Mouse (Mus musculus): Measurements from ENCODE around the gene Txlng. TPM values are rescaled to one million over a fixed set of nuclear protein-coding genes. Genes with fewer than 3 reads are reported as not detected.

Txlng gene
- polyA plus RNA-seq, 1 experiment from 2014 or later, result 20.3 TPM

DNA sequence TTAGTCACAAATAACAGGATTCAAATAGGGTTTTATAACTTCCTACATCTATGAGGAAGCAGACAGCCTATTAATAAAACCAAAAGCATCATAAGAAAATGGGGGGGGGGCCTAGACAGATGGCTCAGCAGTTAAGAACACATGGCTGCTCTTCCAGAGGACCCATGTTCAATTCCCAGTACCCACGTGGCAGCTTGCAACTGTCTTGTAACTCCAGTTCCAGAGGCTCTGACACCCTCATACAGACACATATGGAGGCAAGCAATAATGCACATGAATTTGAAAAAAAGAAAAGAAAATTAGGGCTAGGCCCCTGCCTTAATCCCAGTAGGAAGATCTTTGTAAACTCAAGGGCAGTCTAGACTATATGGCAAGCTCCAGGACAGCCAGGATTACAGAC is 40.9 kb downstream of the Txlng start:
- Histone ChIP-seq H3K9me3 (ENCODE audit: control insufficient read depth, low read length) (no peaks in the 10 kb centered on the region), H3K36me3 (ENCODE audit: control insufficient read depth, insufficient read depth, low read length) (no peaks in the 10 kb centered on the region), H3K9ac (ENCODE audit: low read depth, low read length) (no peak overlapping the region), H3K4me3 (ENCODE audit: low read depth, low read length) (no peak overlapping the region), H3K27me3 (ENCODE audit: control insufficient read depth, insufficient read depth, low read length) (no peaks in the 10 kb centered on the region), H3K4me1 (replicated peaks; ENCODE audit: control insufficient read depth, insufficient read depth, low read length) (no peaks in the 10 kb centered on the region), H3K4me2 (replicated peaks; ENCODE audit: low read depth, low read length) (no peak overlapping the region), H3K27ac (ENCODE audit: low read depth, low read length) (no peak overlapping the region)
- 68% methylated on average over 1 of the region's 1 CpGs for WGBS
- no peak for DNase-seq (ENCODE audit: low spot score)
- no peak for ATAC-seq (ENCODE audit: low FRiP score)

DNA sequence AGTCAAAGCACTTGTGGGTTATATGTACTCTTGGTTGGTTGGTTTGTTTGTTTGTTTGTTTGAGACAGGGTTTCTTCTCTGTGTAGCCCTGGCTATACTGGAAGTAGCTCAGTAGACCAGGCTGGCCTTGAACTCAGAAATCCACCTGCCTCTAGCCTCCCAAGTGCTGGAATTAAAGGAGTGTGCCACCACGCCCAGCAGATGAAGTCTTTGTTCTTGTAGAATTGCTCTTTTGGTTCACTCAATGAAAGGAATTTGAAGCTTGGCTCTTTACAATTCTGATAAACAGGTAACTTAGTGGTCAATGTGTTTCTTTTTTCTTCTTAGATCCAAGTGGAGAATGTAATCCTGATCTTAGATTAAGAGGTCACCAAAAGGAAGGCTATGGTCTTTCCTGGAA is 58.5 kb downstream of the Txlng start:
- no peaks in the 10 kb centered on the region for H3K4me1 ChIP-seq (replicated peaks; ENCODE audit: control insufficient read depth, insufficient read depth, low read length)
- no peak overlapping the region for H3K4me3 ChIP-seq (ENCODE audit: low read depth, low read length)
- DNase-seq (ENCODE audit: low spot score) (no peak), ATAC-seq (ENCODE audit: low FRiP score) (no peak)
- H3K27me3 ChIP-seq (ENCODE audit: control insufficient read depth, insufficient read depth, low read length), result no peaks in the 10 kb centered on the region
- H3K9me3 ChIP-seq (ENCODE audit: control insufficient read depth, low read length), result no peaks in the 10 kb centered on the region
- 80% methylated on average over 1 of the region's 1 CpGs for WGBS
- H3K36me3 ChIP-seq (ENCODE audit: control insufficient read depth, insufficient read depth, low read length), result no peaks in the 10 kb centered on the region
- H3K9ac ChIP-seq (ENCODE audit: low read depth, low read length), result no peak overlapping the region
- H3K27ac ChIP-seq (ENCODE audit: low read depth, low read length), result no peak overlapping the region
- no peak overlapping the region for H3K4me2 ChIP-seq (replicated peaks; ENCODE audit: low read depth, low read length)

DNA sequence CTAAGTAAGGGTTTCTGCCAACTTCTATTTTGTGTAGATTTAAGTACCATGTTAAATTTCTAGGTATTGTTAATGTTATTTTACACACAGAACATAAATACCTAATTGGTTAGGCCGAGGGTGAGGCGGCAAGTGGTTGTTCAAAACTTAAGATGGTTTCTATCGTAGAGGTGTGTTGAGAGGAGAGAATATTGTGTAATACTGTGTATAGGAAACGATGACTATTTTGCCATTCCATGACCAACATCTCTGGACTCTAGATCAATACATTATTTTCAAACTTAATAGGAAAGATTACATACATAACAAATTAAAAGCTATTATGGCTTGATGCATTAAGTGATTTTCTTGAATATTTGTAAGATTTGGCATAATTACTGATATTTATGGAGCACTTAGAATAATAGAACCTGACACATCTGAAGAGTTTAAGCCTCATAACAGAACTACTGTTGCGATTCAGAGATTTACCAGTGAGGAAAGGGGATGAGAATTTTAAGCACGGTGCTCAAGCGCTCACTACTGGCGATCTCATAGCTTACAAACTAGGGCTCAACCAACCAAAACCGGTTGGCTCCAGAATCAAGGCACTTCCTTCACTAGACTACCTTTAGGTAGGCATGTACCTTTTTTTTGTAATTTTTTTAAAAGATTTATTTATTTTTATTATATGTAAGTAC is 67.4 kb downstream of the Txlng start:
- H3K4me2 ChIP-seq (replicated peaks; ENCODE audit: low read depth, low read length), result peak overlapping the region; percentile 39
- H3K27me3 ChIP-seq (ENCODE audit: control insufficient read depth, insufficient read depth, low read length), result no peaks in the 10 kb centered on the region
- WGBS, result 59% methylated on average over 9 of the region's 9 CpGs
- H3K4me1 ChIP-seq (replicated peaks; ENCODE audit: control insufficient read depth, insufficient read depth, low read length), result no peaks in the 10 kb centered on the region
- ATAC-seq (ENCODE audit: low FRiP score) (no peak), DNase-seq (ENCODE audit: low spot score) (no peak)
- H3K27ac ChIP-seq (ENCODE audit: low read depth, low read length), result no peak overlapping the region
- H3K9ac ChIP-seq (ENCODE audit: low read depth, low read length), result 0 out of 2 replicates have a peak overlapping the region, but pooled peaks have one; percentile 73
- peak overlapping the region; percentile 58 for H3K4me3 ChIP-seq (ENCODE audit: low read depth, low read length)
- H3K36me3 ChIP-seq (ENCODE audit: control insufficient read depth, insufficient read depth, low read length), result no peaks in the 10 kb centered on the region
- H3K9me3 ChIP-seq (ENCODE audit: control insufficient read depth, low read length), result no peaks in the 10 kb centered on the region

DNA sequence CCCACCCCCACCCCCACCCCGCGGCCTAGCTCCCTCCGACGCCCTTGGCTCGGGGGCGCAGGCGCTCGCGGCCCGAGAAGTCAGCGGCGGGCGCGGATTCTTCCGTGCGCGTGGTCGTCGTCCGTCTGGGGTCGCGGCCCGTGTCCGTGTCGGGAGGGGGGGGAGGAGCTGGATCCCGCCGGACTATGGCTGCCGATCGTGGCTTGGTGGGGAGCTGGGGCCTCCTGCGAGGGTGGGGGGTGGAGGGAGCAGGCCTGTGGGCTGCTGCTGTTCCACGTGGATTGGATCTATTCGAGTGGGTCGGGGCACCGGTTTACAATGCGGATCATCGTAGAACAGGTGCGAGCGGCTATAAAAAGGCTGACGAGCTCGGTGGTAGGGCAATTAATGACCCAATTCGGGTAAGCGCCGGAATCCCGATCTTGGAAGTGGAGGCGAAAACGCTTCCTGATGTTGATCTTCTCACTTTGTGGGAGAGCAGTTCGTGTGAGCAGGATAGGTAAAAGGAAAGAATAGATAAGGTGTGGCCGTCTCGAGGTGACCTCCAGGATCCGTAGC is 68.2 kb downstream of the Txlng start:
- Histone ChIP-seq H3K9me3 (ENCODE audit: control insufficient read depth, low read length) (no peaks in the 10 kb centered on the region), H3K9ac (ENCODE audit: low read depth, low read length) (peak overlapping the region; percentile 73), H3K36me3 (ENCODE audit: control insufficient read depth, insufficient read depth, low read length) (no peaks in the 10 kb centered on the region), H3K27ac (ENCODE audit: low read depth, low read length) (peak overlapping the region; percentile 89), H3K4me2 (replicated peaks; ENCODE audit: low read depth, low read length) (peak overlapping the region; percentile 39), H3K4me3 (ENCODE audit: low read depth, low read length) (peak overlapping the region; percentile 58), H3K4me1 (replicated peaks; ENCODE audit: control insufficient read depth, insufficient read depth, low read length) (no peaks in the 10 kb centered on the region), H3K27me3 (ENCODE audit: control insufficient read depth, insufficient read depth, low read length) (no peaks in the 10 kb centered on the region)
- 21% methylated on average over 31 of the region's 50 CpGs for whole genome bisulfite sequencing
- ATAC-seq (ENCODE audit: low FRiP score), result peak; percentile 3; the same call in 1 of the 2 replicates
- peak; percentile 41 for DNase-seq (ENCODE audit: low spot score)

DNA sequence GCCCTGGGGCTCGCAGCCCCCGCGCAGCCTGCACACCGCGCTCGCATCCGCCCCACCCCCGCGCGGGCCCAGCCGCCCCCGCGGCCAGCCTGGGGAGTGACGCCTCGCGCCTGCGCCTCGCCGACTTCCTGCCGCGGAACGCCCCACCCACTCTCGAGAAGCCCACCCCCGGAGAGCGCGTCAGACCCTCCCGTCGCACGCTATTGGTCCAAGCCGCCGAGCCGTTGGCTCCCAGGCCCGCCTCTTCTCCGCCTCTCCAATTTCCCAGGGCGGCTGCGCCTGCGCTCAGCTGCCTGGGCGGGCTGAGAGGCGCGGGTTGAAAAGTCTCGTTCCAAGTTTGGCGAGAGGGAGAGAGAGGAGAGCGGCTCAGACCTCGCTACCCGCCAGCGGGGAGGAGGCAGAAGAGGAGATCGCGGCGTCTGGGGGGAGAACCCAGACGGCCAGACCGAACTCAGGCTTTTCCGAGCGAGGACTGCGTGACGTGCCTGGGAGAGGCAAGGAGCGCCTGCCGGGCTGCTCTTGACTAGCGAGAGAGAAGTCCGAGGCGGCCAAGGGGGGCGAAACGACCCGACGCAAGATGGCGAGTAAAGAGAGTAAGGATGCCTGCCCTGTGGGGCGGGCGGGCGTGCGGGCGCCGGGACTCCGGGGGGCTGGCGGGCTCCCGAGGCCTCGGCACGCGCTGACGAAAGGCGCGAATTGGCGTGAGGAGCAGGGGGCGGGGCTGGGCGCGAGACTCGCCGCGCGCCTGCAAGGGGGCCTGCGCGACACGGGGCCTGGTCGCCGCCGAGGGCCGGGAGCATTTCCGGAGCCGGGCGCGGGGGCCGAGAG is 68.9 kb downstream of the Txlng start, which contains the start of gene Rbbp7:
Rbbp7 (plus strand) TSS at position 288 of the 828 bp plus-strand sequence.
- 16% methylated on average over 44 of the region's 100 CpGs for WGBS
- H3K36me3 ChIP-seq (ENCODE audit: control insufficient read depth, insufficient read depth, low read length), result no peaks in the 10 kb centered on the region
- no peaks in the 10 kb centered on the region for H3K9me3 ChIP-seq (ENCODE audit: control insufficient read depth, low read length)
- ATAC-seq (ENCODE audit: low FRiP score) (peak; percentile 98), DNase-seq (ENCODE audit: low spot score) (peak; percentile 87)
- H3K4me1 ChIP-seq (replicated peaks; ENCODE audit: control insufficient read depth, insufficient read depth, low read length), result no peaks in the 10 kb centered on the region
- H3K9ac ChIP-seq (ENCODE audit: low read depth, low read length), result peak within 1 kb of the TSS; percentile 73
- H3K27ac ChIP-seq (ENCODE audit: low read depth, low read length), result peak within 1 kb of the TSS; percentile 89
- H3K27me3 ChIP-seq (ENCODE audit: control insufficient read depth, insufficient read depth, low read length), result no peaks in the 10 kb centered on the region
- peak within 1 kb of the TSS; percentile 58 for H3K4me3 ChIP-seq (ENCODE audit: low read depth, low read length)
- peak within 1 kb of the TSS; percentile 39 for H3K4me2 ChIP-seq (replicated peaks; ENCODE audit: low read depth, low read length)

DNA sequence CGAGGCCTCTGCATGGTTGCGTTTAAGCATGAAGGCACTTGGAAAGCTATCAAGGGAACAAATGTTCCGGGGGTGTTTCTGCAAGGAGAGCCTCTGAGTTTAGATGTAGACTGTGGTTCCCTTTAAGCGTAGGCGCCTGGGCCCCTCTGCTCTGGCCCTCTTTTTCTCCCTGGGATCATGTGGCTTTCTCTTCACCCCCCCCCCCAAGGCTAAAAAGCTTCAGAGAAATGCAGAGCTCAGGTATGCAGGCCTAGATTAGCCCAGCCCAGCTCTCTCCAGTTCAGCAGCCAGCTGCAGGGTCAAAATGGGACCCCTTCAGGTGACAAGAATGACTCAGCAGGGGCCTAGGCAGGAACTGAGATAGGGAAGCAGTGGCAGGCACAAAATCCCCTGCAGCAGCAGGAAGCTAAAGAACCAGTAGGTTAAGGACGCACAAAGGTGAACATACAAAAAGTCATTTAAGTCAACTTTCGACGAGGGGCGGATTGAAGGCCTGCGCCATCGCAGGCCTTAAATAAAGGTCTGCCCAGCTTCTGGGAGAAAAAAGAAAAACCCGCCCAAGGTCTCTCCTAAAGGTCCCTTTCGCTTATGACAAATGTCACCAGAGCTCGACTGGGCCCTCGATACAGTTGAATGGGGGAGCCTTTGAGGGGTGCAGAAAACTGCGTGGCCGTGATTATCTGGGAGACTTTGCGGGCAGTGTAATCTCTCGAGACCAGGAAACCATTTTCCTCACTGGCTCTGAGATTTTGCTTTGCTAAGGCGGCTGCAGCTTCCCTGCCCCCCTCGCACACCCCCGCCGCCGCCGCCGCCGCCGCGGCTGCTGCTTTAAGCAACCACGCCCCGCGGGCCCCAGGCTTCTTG is 69.8 kb downstream of the Txlng start:
- ATAC-seq (ENCODE audit: low FRiP score) (peak; percentile 15; the same call in 1 of the 2 replicates), DNase-seq (ENCODE audit: low spot score) (no peak)
- Histone ChIP-seq H3K9ac (ENCODE audit: low read depth, low read length) (peak overlapping the region; percentile 44), H3K4me2 (replicated peaks; ENCODE audit: low read depth, low read length) (peak overlapping the region; percentile 35), H3K4me3 (ENCODE audit: low read depth, low read length) (peak overlapping the region; percentile 58), H3K27ac (ENCODE audit: low read depth, low read length) (peak overlapping the region; percentile 66), H3K4me1 (replicated peaks; ENCODE audit: control insufficient read depth, insufficient read depth, low read length) (no peaks in the 10 kb centered on the region), H3K9me3 (ENCODE audit: control insufficient read depth, low read length) (no peaks in the 10 kb centered on the region), H3K27me3 (ENCODE audit: control insufficient read depth, insufficient read depth, low read length) (no peaks in the 10 kb centered on the region), H3K36me3 (ENCODE audit: control insufficient read depth, insufficient read depth, low read length) (no peaks in the 10 kb centered on the region)
- 27% methylated on average over 32 of the region's 32 CpGs for WGBS

DNA sequence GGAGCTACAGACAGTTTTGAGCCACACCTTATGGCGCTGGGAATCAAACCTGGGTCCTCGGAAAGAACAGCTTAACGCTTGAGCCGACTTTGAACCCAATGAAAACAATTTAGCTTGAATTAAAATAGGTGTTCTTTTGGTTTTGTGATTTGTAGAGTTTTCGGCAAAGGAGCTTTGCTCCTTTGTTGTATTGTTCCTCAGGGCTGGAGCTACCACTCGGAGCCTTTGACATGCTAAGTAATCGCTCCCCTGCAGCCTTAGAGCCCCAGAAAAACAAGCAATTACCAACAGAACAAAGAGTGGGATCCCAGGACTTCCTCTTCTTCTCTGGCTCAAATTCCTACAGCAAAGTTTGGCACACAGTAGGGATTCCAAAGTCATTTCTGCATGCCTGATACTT is 73.2 kb downstream of the Txlng start:
- WGBS, result 28% methylated on average over 7 of the region's 7 CpGs
- no peak for DNase-seq (ENCODE audit: low spot score)
- H3K4me3 ChIP-seq (ENCODE audit: low read depth, low read length), result no peak overlapping the region
- no peaks in the 10 kb centered on the region for H3K36me3 ChIP-seq (ENCODE audit: control insufficient read depth, insufficient read depth, low read length)
- no peaks in the 10 kb centered on the region for H3K4me1 ChIP-seq (replicated peaks; ENCODE audit: control insufficient read depth, insufficient read depth, low read length)
- H3K27me3 ChIP-seq (ENCODE audit: control insufficient read depth, insufficient read depth, low read length), result no peaks in the 10 kb centered on the region
- no peak for ATAC-seq (ENCODE audit: low FRiP score)
- H3K9ac ChIP-seq (ENCODE audit: low read depth, low read length), result no peak overlapping the region
- no peak overlapping the region for H3K4me2 ChIP-seq (replicated peaks; ENCODE audit: low read depth, low read length)
- H3K9me3 ChIP-seq (ENCODE audit: control insufficient read depth, low read length), result no peaks in the 10 kb centered on the region
- H3K27ac ChIP-seq (ENCODE audit: low read depth, low read length), result no peak overlapping the region

DNA sequence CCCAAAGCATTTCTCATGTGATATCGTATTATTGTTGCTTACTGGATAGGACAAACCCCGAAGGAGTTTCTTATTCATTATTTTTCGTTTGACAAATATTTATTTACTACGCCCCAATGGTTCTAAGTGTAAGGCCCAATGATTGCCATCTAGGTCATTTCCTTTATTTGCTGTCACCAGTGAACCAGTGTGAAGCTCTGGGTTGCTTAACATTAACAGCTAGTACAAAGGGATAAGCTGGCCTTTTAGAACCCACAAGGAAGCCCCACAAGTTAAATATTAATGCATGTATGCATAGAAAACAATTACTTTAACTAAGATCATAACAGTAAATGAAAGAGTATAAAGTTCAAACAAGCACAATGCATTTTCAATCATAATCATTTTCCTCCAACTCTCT is 74.9 kb downstream of the Txlng start:
- Histone ChIP-seq H3K27ac (ENCODE audit: low read depth, low read length) (no peak overlapping the region), H3K27me3 (ENCODE audit: control insufficient read depth, insufficient read depth, low read length) (no peaks in the 10 kb centered on the region), H3K9ac (ENCODE audit: low read depth, low read length) (no peak overlapping the region), H3K4me2 (replicated peaks; ENCODE audit: low read depth, low read length) (no peak overlapping the region), H3K4me3 (ENCODE audit: low read depth, low read length) (no peak overlapping the region), H3K36me3 (ENCODE audit: control insufficient read depth, insufficient read depth, low read length) (no peaks in the 10 kb centered on the region), H3K4me1 (replicated peaks; ENCODE audit: control insufficient read depth, insufficient read depth, low read length) (no peaks in the 10 kb centered on the region), H3K9me3 (ENCODE audit: control insufficient read depth, low read length) (no peaks in the 10 kb centered on the region)
- no peak for DNase-seq (ENCODE audit: low spot score)
- no peak for ATAC-seq (ENCODE audit: low FRiP score)
- 88% methylated on average over 4 of the region's 4 CpGs for WGBS
